Mouse (Mus musculus) erythroid progenitor cell, adult 5-6 weeks (primary cell): ENCODE results near the gene Tpst2. TPM values are rescaled to one million over a fixed set of nuclear protein-coding genes. Genes with fewer than 3 reads are reported as not detected.
A peak's percentile ranks its signal among the peaks of the same experiment; 100 is the strongest.

Source experiments
- ATAC-seq: replicated peaks from 2 replicates; pipeline ENCODE4 v1.8.0; 2016; ENCODE audit warnings: moderate number of reproducible peaks, mild to moderate bottlenecking, moderate TSS enrichment, inconsistent platforms; ENCODE audit not compliant: poor library complexity, low FRiP score, severe bottlenecking
- total RNA-seq, 2 experiments: library from RNA; stranded (forward) in 1 of 2; stranded (reverse) in 1 of 2; fragments of 150-400 nt in 1 of 2; fragments of 186-747, 209-891 nt in 1 of 2; gene quantifications; 2 replicates each; pipeline versions ENCODE4 v1.2.3 to v1.2.4; 2015 to 2017; ENCODE audit warnings: low replicate concordance in 2 of 2

Tpst2 gene
- total RNA-seq, 2 experiments from 2014 or later: 3.4 to 19.2 TPM

- no peak for ATAC-seq
Measured at GRCm38 (mm10) chr5:112253169-112253568, 23.3 kb upstream of the Tpst2 start.

- ATAC-seq: no peak
Measured at GRCm38 (mm10) chr5:112254282-112254806, 22.1 kb upstream of the Tpst2 start.

- ATAC-seq: no peak
Measured at GRCm38 (mm10) chr5:112255426-112255825, 21.1 kb upstream of the Tpst2 start, which contains the start of gene Crybb1. Gene Crybb1, plus strand, starts transcription at chr5:112255815.

GRCm38 (mm10) chr5:112256457-112256856 is 20.0 kb upstream of the Tpst2 start:
- ATAC-seq: 0 out of 2 replicates have a peak, but pooled peaks have one; percentile 15

GRCm38 (mm10) chr5:112257896-112258295 is 18.6 kb upstream of the Tpst2 start:
- no peak for ATAC-seq

- no peak for ATAC-seq
Measured at GRCm38 (mm10) chr5:112259862-112260650, 16.4 kb upstream of the Tpst2 start.

- no peak for ATAC-seq
Measured at GRCm38 (mm10) chr5:112260818-112261217, 15.7 kb upstream of the Tpst2 start.

GRCm38 (mm10) chr5:112264099-112264498 is 12.4 kb upstream of the Tpst2 start:
- no peak for ATAC-seq

GRCm38 (mm10) chr5:112265110-112265509 is 11.4 kb upstream of the Tpst2 start:
- ATAC-seq: no peak

GRCm38 (mm10) chr5:112265515-112265914 is 11.0 kb upstream of the Tpst2 start:
- no peak for ATAC-seq

GRCm38 (mm10) chr5:112266011-112266777 is 10.3 kb upstream of the Tpst2 start:
- no peak for ATAC-seq

- ATAC-seq: no peak
Measured at GRCm38 (mm10) chr5:112270764-112271541, 5.5 kb upstream of the Tpst2 start.

- ATAC-seq: no peak
Measured at GRCm38 (mm10) chr5:112272934-112273333, 3.6 kb upstream of the Tpst2 start.

- ATAC-seq: no peak
Measured at GRCm38 (mm10) chr5:112273746-112274463, 2.6 kb upstream of the Tpst2 start.

- ATAC-seq: no peak
Measured at GRCm38 (mm10) chr5:112275021-112275804, 1.3 kb upstream of the Tpst2 start.

GRCm38 (mm10) chr5:112276907-112277348 is 437 bp downstream of the Tpst2 start:
- ATAC-seq: no peak

GRCm38 (mm10) chr5:112277906-112278470 is 1.5 kb downstream of the Tpst2 start:
- no peak for ATAC-seq
